Mouse (Mus musculus): ENCODE data around the gene 5530401A14Rik.

5530401A14Rik gene

DNA sequence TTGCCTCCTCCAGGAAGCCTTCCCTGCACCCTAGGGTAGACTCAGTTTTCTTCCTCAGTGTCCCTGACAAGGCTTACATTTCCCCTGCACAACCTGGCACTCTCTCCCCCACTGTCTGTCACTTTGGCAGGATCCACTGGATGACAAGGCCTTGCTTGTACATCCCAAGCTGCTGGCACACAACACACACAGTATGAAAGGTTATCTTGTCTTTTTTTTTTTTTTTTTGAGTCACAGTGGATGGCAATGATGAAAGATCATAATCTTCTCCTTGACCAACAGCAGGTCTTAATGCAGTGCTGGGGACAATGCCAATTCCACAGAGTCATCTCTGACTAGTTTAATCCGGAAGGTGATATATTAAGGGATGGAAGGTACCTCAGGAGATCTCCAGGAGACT lies 77.0 kb downstream of the 5530401A14Rik start:
- DNase-seq = peak in 1 of 2 experiments; percentile 16

DNA sequence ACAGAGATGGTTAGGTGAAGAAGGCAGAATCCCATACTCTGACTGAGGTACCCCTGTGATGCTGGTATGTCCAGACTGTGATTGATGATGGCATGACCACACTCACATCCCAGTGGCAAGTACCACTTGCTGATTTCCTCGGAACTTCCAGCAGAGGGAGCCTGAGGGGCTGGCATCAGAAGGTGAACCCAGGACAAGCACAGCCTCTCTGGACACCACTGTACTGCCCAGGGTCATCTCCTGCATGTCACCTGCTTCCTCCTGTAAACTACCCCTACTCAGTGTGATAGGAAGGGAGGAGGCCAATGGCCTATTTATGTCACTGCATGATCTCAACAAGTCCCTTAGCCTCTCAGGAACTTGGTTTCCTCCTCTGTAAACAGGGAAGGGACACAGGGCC lies 80.5 kb downstream of the 5530401A14Rik start:
- DNase-seq = peak; percentile 56 to 57

DNA sequence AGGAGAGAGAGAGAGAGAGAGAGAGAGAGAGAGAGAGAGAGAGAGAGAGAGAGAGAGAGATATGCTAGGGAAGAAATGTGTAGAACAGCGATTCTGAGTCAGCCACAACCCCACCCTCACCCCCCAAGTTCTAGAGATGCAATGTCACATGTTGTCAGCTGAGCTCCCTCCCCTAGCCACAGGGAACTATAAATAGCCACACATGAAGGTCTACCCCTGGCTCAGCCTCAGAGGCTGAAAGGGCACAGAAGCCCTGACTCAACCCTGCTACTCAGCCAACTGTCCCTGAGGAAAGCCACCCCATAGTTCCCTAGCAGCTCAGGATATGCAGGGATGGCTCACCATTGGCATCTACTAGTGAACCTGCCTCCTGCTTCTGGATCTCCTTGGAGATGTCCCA lies 81.7 kb downstream of the 5530401A14Rik start:
- DNase-seq = no peak

Data from cerebellum, postnatal 10 days (tissue).